Mouse (Mus musculus): Measurements from ENCODE around the gene Tfap4.
A peak's percentile ranks its signal among the peaks of the same experiment; 100 is the strongest.

Gene Tfap4

DNA sequence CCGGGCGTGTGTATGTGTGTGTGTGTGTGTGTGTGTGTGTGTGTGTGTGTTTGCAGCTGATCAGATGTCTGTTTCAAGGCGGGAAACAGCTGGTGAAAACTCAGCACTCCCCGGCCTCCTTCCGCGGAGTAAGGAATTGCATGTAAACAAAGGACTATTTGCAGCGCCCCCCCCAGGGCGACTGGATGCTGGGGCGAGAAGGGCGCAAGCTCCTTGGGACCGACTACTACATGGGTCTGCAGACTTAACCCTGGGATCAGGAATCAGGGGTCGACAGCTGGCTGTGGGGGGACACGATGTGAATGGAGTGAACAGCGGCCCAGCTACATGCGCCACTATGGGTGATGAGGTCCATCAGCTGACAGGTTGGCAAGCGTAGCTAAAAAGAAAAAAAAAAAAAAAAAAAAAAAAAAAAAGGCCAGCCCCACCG is at the start of gene Tfap4:
Gene Tfap4 (minus strand): TSS at position 140 of the 430 bp plus-strand sequence.
- peak; percentile 92 for DNase-seq

DNA sequence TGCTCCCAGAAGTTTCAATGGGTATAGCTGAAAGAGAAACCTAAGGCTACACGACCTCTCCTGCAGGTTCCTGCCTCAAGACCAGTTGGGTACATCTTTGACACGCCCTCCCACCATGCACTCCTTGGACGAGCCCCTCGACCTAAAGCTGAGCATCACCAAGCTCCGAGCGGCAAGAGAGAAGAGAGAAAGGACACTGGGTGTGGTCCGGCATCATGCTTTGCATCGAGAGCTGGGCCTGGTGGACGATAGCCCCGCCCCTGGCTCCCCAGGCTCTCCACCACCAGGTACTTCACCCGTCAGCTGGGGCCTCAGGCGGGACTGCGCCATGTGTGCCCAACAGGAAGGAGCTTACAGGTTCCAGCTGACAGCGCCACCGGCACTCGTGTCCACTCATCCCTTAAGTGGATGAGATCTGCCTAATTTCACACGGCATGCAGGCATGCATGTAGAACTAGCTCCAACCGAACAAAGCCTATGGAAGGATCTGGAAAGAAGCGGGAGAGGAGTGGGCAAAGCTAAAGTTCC is 48.9 kb upstream of the Tfap4 start:
- peak; percentile 51 for DNase-seq

DNA sequence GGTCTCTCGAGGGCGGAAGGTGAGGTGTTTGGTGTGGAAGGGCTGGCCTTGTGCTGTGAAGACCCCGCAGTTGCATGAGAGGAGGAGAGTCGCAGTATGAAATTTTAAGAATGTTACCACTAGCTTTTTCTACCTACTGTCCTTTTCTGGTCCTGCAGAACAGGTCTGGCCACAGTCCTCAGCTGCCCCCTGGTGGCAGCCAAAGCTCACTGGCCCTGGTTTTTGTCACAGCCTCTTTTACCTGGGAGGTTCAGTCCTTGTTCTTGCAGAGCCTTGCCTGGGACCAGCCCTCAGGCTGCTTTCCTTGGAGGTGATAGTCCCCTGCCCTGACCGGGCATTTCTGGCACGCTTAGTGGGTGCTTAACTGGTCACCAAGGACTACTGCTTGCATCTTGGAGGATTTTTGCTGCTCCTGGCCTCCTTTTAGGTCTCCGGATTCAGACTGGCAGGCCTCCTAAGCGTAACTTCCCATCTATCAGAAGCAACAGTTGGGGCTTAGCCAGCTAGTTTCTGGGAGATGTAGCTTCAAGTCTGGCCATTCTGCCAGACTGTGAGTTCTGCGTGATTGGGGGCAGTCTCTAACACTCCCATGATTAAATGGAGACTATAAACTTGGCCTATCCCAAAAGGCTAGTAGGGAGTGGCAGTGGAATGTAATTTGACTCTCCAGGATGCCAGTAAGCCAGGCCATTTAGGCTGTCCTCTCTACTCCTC is 48.3 kb upstream of the Tfap4 start:
- peak; percentile 92 for DNase-seq

- peak; percentile 91 for DNase-seq
These were observed 46.9 kb upstream of the Tfap4 start for GRCm38 (mm10) chr16:4606431-4607084.

- no peak for DNase-seq
These were observed 46.0 kb upstream of the Tfap4 start for GRCm38 (mm10) chr16:4605514-4606131.

- DNase-seq = peak; percentile 24
These were observed 44.7 kb upstream of the Tfap4 start for GRCm38 (mm10) chr16:4604293-4604837.

- DNase-seq = no peak
These were observed 43.8 kb upstream of the Tfap4 start for GRCm38 (mm10) chr16:4603453-4603837.

DNA sequence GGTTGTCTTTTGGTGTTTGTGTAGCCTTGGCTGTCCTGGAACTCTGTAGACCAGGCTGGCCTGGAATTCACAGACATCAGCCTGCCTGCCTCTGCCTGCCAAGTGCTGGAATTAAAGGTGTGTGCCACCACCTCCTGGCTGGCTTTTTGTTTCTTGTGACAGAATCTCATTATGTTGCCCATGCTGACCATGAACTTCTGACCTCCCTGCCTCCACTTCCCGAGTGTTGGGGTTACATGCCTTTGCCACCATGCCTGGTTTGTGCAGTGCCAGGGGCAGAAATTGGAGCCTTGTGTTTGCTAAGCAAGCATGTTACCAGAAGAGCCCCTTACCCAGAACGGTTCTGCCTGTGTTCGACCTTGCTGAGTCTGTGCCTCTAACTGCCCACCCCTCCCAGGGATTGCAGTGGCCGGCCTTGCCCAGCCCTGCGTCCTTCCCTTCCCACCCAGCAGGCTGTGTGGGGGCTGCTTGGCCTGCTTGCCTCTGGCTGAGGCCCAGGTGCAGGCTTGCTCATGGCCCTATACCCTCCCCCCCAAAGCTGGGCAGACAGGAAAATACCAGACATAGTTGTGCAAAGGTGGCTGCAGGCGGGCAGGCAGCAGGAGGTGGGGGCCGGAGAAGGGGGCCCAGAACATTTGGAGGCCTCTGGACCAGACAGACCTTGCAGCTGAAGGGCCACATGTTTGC is 43.3 kb upstream of the Tfap4 start:
- peak; percentile 25 for DNase-seq

DNA sequence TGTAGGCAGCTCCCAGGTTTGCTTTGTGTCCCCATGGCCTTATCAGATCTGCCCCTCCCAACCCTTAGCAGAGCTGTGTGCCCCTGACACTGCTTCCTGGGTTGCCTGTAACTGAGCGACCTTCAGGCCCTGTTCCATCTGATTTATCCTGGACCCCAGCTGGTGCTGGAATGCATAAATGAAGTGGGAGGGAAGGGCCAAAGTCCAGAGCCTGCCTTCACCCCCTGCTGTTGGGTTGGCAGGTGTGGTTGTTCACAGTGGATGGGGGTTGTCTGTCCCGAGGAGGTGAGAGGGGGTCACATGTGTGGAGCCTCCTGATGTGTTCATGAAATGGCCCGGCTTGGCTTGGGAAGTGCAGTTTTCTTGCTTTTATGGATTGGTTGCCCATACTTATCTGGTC is 42.5 kb upstream of the Tfap4 start:
- no peak for DNase-seq

DNA sequence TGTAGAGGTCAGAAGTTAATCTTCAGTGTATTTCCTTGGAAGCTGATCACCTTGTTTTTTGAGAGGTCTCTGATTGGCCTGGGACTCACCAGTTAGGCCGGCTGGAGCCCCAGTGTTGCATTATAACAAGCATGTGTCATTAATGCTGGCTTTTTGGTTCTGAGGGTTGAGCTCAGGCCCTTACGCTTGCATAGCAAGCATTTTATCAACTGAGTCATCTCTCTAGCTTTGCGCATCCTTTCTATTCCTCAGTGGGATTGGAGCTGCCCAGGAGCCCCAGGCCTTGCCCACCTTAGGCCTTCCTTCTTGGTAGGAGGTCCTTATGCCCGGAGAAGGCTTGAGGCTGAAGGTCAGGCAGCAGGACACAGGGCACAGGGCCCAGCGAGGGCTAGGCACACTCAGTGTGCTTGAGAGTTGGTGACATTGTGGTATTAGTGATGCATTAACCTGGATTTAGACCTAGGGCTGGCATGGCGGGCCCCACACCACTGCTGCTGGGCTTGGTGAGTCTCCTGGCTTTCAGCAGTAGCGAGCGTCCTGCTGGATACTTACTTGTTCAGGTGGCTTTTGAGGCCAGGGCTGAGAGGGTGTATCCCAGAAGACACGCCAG is 41.2 kb upstream of the Tfap4 start:
- no peak for DNase-seq

DNA sequence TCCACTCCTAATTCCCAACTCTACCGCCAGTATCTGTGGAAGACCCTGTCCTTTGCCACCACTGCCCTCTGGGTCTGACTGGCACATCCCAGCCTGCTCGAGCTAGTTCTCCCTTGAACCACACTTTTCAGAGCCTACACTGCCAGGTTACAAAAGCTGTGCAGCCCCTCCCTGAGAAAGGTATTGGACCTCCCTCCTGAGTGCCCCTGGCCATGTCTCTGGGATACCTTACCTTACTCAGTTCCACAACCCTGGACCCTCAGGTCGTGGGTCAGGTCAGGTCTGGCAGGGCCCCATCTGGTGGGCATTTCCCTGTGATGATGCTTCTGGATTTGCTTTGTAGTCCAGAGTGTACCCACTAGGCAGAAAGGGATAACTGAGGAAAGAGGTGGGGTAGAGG is 40.0 kb upstream of the Tfap4 start:
- DNase-seq = no peak

- no peak for DNase-seq
These were observed 39.4 kb upstream of the Tfap4 start for GRCm38 (mm10) chr16:4598891-4599543.

GRCm38 (mm10) chr16:4598041-4598440 is 38.4 kb upstream of the Tfap4 start:
- no peak for DNase-seq

DNA sequence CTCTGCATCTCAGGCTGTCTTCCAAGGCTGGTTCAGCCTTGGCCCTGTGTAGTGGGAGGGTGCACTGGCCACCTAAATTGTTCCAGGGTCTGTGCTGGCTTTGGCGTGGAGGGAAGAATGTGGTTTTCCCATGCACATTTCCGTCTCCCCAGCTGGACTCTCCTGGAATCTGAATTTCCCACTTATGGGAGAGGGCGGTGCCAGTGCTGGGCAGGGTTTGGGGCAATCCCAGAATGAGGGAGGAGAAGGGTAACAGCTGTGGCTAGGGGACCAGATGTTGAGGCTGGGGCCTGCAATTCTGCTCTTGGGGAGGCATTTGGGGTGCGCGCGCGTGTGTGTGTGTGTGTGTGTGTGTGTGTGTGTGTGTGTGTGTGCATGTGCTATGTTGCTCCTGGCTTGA is 37.6 kb upstream of the Tfap4 start:
- peak; percentile 41 for DNase-seq

DNA sequence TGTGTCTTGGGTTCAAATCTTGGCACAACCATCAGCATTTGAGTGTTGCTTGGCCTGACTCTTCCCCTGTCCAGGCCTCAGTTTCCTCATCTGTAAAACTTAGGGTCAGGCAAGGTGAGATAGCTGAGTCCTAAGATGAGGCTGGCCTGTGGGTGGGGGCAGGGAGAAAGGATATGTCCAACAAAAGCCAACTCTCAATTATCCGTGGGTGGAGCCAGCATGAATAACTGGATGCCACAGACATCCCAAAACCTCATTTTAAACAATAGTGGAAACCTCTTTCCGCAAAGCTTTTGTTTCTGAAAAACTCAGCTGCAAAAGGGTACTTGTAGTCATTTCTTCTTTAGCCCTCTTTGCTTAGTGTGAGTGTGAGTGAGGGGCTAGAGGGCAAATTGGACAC is 37.2 kb upstream of the Tfap4 start:
- no peak for DNase-seq

DNA sequence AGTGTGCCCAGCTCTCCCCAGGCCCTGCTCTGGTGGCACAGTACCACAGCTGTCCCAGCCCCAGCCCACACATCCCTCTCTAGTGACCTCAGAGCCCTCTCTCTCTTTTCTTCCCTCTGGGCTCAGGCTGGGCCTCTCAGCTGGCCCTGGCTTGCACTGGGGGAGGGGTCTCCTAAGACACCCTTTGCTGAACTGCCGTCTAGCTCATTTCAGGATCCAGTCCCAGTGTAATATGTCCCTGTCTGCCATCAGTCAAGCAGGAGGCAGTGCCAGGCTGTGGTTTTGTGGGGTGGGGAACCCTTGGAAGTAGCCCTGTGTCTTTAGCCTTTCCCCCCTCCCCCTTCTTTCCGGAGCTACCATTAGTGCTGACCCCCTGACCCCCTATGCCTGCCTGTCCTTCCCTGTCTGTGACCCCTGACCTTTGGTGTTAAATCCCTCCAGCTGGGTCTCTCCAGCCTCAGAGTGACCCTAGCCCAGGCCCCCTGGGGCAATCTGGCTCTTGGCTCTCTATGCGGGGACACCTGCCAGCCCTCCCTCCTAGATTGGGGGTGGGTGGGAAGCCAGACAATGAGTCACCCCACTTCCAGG is 36.6 kb upstream of the Tfap4 start:
- DNase-seq = no peak

GRCm38 (mm10) chr16:4595527-4595963 is 35.9 kb upstream of the Tfap4 start:
- peak; percentile 73 for DNase-seq

DNA sequence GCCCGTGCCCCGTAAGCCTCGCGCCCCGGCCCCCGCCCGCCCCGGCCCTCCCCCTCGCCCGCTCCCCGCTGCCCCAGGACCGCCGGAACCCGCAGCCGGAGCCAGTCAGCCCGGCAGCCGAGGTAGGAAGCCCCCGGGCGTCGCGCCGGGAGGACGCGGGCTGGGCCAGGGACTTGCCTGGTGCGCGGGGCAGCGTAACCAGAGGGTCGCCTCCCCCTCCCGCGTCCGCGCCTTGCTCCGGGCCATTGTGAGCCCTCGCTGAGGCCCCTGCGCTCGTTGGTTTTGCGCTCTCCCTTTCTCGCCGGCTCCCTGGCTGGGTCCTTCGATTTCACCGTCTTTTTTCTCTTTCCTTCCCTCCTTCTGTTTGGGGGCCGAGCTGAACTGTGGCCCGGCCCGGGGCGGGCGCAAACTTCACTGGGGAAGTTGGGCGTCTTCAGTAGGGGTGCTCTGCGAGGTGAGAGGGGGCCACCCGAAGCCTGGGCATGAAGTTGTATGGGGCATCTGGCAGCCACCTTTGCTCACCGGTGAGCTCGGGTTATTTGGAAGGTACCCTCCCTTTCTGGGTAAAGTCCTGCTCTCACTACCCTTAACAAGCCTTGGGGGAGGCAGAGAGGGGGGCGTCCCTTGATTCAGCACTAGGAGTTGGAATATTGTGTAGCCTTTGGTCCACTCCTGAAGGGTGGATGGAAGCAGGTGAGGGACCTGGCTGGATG is 35.3 kb upstream of the Tfap4 start:
- no peak for DNase-seq

GRCm38 (mm10) chr16:4593971-4594813 is 34.5 kb upstream of the Tfap4 start, which contains the start of gene Glis2:
Gene Glis2, plus strand, starts transcription at chr16:4594713.
- peak; percentile 58 for DNase-seq

Measured in lung, postnatal 36 days (tissue).